Mouse (Mus musculus) C2C12 (cell line): ENCODE results near the gene Sele. TPM values are rescaled to one million over a fixed set of nuclear protein-coding genes. Genes with fewer than 3 reads are reported as not detected.

ENCODE experiments used
- H3K27me3 ChIP-seq: one replicate; pipeline ENCODE4 v1.6.1; 2011; ENCODE audit not compliant: control insufficient read depth, insufficient read depth, insufficient read length
- H3K36me3 ChIP-seq: one replicate; pipeline ENCODE4 v1.6.1; 2011; ENCODE audit not compliant: control insufficient read depth, insufficient read depth
- H3K4me3 ChIP-seq: one replicate; pipeline ENCODE4 v1.5.1; 2011; ENCODE audit warnings: mild to moderate bottlenecking, control low read depth; ENCODE audit not compliant: poor library complexity, insufficient read depth, severe bottlenecking
- H3K79me2 ChIP-seq: one replicate; pipeline ENCODE4 v1.6.1; 2011; ENCODE audit not compliant: control insufficient read depth, insufficient read depth
- H3K79me3 ChIP-seq: one replicate; pipeline ENCODE4 v1.6.1; 2011; ENCODE audit warnings: low read depth, control low read depth
- H3ac ChIP-seq: one replicate; pipeline ENCODE3; 2011; ENCODE audit warnings: low read depth; ENCODE audit not compliant: control insufficient read depth, insufficient read length
- CEBPB ChIP-seq: IDR thresholded peaks from one replicate; pipeline ENCODE4 v1.6.1; 2011; ENCODE audit warnings: low read depth, mild to moderate bottlenecking, control low read depth, moderate library complexity
- CTCF ChIP-seq: IDR thresholded peaks from one replicate; pipeline ENCODE4 v1.5.1; 2011; ENCODE audit not compliant: control insufficient read depth, insufficient read depth, insufficient read length
- FOSL1 ChIP-seq: IDR thresholded peaks from one replicate; pipeline ENCODE4 v1.8.0; 2011; ENCODE audit warnings: mild to moderate bottlenecking, low read length; ENCODE audit not compliant: poor library complexity, insufficient read depth, severe bottlenecking
- MAX ChIP-seq: IDR thresholded peaks from one replicate; pipeline ENCODE4 v1.6.1; 2011; ENCODE audit warnings: mild to moderate bottlenecking, control low read depth
- MYOD1 ChIP-seq: IDR thresholded peaks from one replicate; pipeline ENCODE4 v1.6.1; 2011; ENCODE audit warnings: low read depth; ENCODE audit not compliant: control insufficient read depth, insufficient read length
- MYOG ChIP-seq: IDR thresholded peaks from one replicate; pipeline ENCODE4 v1.6.1; 2011; ENCODE audit not compliant: control insufficient read depth, insufficient read length; ENCODE audit errors: extremely low read depth
- USF1 ChIP-seq: IDR thresholded peaks from one replicate; pipeline ENCODE4 v1.6.1; 2011; ENCODE audit warnings: low read depth, mild to moderate bottlenecking, control low read depth, moderate library complexity
- polyA plus RNA-seq: library from polyadenylated mRNA; unstranded; fragments of >200 nt; fragmentation: generic; extraction: Trizol; gene quantifications from one replicate; pipeline ENCODE4 v1.2.1, GENCODE M21; 2012; ENCODE audit warnings: missing spikeins

The Sele gene
- polyA plus RNA-seq, 1 experiment, result 0.19 TPM

DNA sequence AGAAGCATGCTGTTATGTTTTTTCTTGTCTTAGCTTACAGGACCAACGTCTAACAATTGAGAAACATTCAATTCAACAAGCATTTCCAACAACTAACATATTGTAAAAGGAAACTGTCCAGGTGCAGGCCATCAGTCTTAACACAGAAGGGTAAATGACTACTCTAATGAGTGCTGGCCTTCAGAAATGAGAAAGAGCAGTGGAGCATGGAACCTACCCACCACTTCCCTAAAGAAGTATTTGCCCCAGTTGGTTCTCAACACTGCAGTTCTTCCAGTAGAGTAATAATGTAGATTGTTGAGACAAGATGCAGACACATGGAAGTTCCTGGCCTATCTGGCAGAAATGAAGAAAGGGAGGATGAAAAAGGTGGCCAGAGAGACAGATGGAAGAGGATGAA is 28.4 kb downstream of the Sele start:
- Histone ChIP-seq H3K79me2 (no peaks in the 10 kb centered on the region), H3K27me3 (no peaks in the 10 kb centered on the region), H3K4me3 (no peak overlapping the region), H3K36me3 (no peaks in the 10 kb centered on the region), H3ac (no peak overlapping the region), H3K79me3 (no peaks in the 10 kb centered on the region)
- TF ChIP-seq FOSL1, result no peak
- no peak for TF ChIP-seq CEBPB
- no peak for TF ChIP-seq MYOG
- no peak for TF ChIP-seq CTCF

DNA sequence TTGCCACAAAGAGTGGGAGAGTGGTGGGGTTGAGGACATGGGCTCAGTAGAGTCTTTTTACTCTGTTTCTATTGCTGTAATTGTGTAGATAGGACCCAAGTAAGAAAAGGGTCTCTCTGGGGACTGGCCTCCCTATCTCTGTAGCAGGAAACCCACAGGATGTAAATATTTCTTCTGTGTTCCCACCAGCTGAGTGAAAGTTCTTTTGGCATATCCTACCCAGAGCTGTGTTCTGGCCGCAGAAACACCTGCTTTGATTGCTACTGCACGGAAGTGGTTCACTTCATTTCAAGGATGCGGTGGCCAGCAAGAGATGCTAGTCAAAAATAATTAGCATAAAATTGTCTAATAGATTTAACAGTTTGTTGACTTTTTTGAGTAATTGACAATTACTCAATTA is 29.0 kb downstream of the Sele start:
- Histone ChIP-seq H3ac (no peak overlapping the region), H3K79me2 (no peaks in the 10 kb centered on the region), H3K27me3 (no peaks in the 10 kb centered on the region), H3K4me3 (no peak overlapping the region), H3K36me3 (no peaks in the 10 kb centered on the region), H3K79me3 (no peaks in the 10 kb centered on the region)
- no peak for TF ChIP-seq CTCF

GRCm38 (mm10) chr1:164078323-164078741 is 30.3 kb downstream of the Sele start:
- Histone ChIP-seq H3K79me2 (no peaks in the 10 kb centered on the region), H3K79me3 (no peaks in the 10 kb centered on the region), H3ac (no peak overlapping the region), H3K36me3 (no peaks in the 10 kb centered on the region), H3K27me3 (no peaks in the 10 kb centered on the region), H3K4me3 (no peak overlapping the region)
- TF ChIP-seq FOSL1 (no peak), MAX (no peak), USF1 (no peak), CTCF (no peak), MYOG (no peak)

GRCm38 (mm10) chr1:164079091-164079490 is 31.1 kb downstream of the Sele start:
- Histone ChIP-seq H3K79me2 (no peaks in the 10 kb centered on the region), H3K79me3 (no peaks in the 10 kb centered on the region), H3K4me3 (no peak overlapping the region), H3ac (no peak overlapping the region), H3K36me3 (no peaks in the 10 kb centered on the region), H3K27me3 (no peaks in the 10 kb centered on the region)
- no peak for TF ChIP-seq MAX
- no peak for TF ChIP-seq MYOG
- no peak for TF ChIP-seq USF1
- TF ChIP-seq CEBPB, result no peak
- no peak for TF ChIP-seq FOSL1
- TF ChIP-seq MYOD1, result no peak
- no peak for TF ChIP-seq CTCF

GRCm38 (mm10) chr1:164083046-164083445 is 35.0 kb downstream of the Sele start:
- Histone ChIP-seq H3K4me3 (no peak overlapping the region), H3K79me2 (no peaks in the 10 kb centered on the region), H3ac (no peak overlapping the region), H3K27me3 (no peaks in the 10 kb centered on the region), H3K36me3 (no peaks in the 10 kb centered on the region), H3K79me3 (no peaks in the 10 kb centered on the region)
- TF ChIP-seq CTCF (no peak), CEBPB (no peak), FOSL1 (no peak), MYOD1 (no peak), USF1 (no peak), MYOG (no peak), MAX (no peak)

DNA sequence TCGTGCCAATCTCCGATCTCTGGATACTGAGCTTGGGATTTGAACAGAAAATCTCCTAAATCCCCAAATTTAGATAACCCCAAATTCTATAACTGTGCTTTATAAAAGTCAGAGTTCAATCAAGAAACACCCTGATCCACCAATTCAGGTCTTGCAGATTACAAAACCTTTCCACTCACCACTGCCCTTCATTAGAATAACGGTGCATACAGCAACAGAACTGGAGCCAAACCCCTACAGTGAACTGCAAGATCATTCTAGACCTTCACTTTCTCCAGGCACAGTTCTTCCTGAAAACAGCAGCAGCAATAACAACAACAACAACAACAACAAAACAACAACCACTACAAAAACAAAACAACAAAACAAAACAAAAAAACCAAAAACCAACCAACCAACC is 38.8 kb downstream of the Sele start:
- H3K36me3 ChIP-seq, result no peaks in the 10 kb centered on the region
- H3K79me2 ChIP-seq, result no peaks in the 10 kb centered on the region
- H3K4me3 ChIP-seq, result no peak overlapping the region
- H3K79me3 ChIP-seq, result no peaks in the 10 kb centered on the region
- TF ChIP-seq MAX (no peak), MYOG (no peak), CEBPB (no peak), CTCF (no peak), USF1 (no peak), MYOD1 (no peak), FOSL1 (no peak)
- no peaks in the 10 kb centered on the region for H3K27me3 ChIP-seq
- H3ac ChIP-seq, result no peak overlapping the region
